Mouse (Mus musculus): ENCODE measurements around the gene Ramp1.

Gene Ramp1

DNA sequence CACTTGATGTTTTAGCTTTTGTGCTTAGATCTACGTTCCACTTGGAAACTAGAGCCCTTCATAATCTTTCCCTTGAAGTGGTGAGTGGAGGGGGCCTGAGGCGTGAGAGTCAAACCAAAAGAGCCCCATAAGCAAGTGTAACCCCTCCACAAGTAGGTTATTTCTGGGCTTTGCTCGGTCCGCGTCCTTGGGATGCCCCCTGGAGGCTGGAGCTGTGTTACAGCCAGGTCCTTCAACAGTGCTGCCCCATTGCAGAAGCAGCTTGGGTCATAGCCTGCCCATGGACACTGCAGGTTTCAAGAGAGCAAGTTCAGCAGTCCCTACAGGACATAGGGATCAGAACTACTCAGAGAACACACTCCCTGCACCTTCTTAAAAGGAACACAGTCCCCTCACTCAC lies 59.5 kb downstream of the Ramp1 start:
- DNase-seq (ENCODE audit: low read depth, low spot score): no peak

DNA sequence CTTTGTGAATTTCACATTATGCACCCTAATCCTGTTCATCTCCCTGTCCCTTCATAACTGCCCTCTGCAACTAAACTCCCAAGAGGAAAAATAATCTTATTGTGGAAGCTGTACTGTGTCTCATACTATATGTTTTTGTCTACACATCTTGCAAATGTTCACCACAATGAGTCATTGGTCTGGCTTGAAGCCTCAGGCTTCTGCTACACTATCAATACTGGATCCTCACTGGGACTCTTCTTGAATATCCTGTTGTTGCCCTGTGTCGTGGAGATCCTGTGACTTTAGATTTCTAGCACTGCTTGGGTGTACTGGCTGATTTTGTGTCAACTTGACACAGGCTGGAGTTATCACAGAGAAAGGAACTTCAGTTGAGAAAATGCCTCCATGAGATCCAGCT lies 60.2 kb downstream of the Ramp1 start:
- no peak for DNase-seq (ENCODE audit: low read depth, low spot score)

DNA sequence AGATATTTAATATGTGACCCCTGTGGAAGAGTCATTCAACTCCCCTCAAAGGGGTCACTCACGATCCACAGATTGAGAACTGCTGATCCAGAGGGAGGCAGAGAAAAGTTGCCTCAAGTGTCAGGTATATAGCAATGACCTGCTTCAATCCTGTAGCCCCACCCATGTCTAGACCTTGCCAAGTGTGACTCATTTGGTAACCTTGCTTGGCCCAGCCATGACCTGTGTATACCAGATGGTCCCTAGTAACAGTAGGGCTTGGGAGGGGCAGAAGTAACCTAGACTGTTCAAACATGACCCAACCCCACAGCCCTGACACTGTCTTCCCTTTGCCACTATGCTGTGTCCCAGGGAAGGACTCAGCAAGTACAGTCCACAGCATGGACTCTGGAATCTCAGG lies 61.1 kb downstream of the Ramp1 start:
- no peak for DNase-seq (ENCODE audit: low read depth, low spot score)

DNA sequence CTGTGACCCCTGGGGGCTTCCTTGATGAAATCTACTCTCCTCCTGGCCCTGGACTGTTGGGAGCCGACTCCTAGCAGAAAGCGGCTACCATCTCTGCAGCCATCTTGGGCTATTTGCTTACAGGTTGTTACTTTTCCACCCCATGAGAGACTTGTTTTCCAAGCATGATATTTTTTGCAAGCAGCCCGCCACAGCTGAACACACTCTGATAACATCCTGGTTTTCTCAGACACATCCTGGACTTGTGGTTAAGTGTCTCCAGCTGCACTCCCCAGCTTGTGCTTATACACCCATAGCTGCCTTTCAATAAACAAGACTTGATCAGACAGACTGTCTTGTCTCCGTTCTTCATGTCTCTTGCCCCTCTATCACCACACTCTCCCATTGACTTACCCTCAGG lies 61.6 kb downstream of the Ramp1 start:
- DNase-seq (ENCODE audit: low read depth, low spot score): no peak

- no peak for DNase-seq (ENCODE audit: low read depth, low spot score)
Observed at GRCm38 (mm10) chr1:91248242-91248641, 68.6 kb downstream of the Ramp1 start.

GRCm38 (mm10) chr1:91248970-91249369 lies 69.3 kb downstream of the Ramp1 start:
- DNase-seq (ENCODE audit: low read depth, low spot score): no peak

GRCm38 (mm10) chr1:91249564-91250414 lies 70.2 kb downstream of the Ramp1 start, which contains the start of gene Ube2f:
Ube2f (plus strand) TSS chr1:91250304.
- peak; percentile 96 for DNase-seq (ENCODE audit: low read depth, low spot score)

DNA sequence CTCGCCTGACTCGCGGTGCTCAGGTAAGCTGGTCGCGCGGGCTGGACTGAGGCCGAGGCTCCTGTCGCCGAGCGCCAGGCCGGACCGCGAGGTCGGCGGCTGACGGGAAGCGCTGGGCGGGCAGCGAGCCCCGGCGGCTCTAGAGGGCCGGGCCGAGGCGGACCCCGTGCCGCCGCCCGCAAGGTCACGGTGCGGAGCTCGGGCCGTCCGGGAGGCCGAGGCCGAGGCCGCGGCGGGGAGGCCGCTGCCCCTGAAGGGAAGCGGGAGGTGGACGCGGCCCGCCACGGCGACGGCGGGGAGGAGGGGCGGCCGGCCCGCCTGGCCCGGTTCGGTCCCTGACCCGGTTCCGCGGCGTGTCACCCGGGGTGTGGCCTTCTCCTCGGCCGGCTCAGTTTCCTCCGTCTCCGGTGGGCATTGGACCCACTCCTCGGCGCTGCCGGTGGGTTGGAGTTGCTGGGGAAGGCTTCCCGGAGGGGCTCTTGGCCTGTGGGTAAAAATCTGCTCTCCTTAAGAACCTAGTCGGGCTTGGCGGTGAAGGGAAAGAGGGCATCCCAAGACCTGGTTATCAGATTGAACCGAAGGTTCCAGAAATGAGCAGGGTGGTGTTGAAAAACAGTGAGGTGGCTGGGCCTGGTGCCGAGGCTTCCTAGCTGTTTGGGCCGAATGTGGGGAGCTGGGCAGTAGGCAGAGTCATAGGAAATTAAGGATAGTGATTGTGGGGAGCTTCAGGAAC lies 71.0 kb downstream of the Ramp1 start:
- DNase-seq (ENCODE audit: low read depth, low spot score): no peak

DNA sequence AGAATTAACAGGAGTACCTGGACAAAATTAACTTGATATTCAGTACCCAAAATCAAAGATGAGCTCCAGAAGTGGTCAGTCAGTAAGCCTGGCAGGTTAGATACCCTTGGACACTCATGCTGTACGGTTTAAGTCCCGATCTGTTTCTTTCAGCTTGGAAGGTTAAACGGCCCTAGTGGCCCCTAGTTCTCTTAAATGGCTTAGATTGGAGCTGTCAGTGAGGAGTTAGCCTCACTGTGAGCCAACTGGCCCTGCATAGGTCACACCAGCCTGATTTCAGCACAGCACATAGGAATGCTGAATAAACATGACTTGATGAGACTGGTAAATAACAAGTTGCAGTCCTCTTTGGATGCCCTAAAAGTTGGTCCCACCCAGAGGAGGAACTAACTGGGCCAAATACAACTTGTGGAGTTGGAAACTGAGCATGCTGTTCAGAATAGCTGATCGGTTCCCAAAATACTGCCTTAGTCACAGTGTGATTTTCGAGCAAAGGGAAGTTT lies 71.6 kb downstream of the Ramp1 start:
- DNase-seq (ENCODE audit: low read depth, low spot score): no peak

- no peak for DNase-seq (ENCODE audit: low read depth, low spot score)
Observed at GRCm38 (mm10) chr1:91251927-91252326, 72.3 kb downstream of the Ramp1 start.

GRCm38 (mm10) chr1:91257918-91258317 lies 78.3 kb downstream of the Ramp1 start:
- no peak for DNase-seq (ENCODE audit: low read depth, low spot score)

GRCm38 (mm10) chr1:91259794-91260193 lies 80.2 kb downstream of the Ramp1 start:
- DNase-seq (ENCODE audit: low read depth, low spot score): no peak

DNA sequence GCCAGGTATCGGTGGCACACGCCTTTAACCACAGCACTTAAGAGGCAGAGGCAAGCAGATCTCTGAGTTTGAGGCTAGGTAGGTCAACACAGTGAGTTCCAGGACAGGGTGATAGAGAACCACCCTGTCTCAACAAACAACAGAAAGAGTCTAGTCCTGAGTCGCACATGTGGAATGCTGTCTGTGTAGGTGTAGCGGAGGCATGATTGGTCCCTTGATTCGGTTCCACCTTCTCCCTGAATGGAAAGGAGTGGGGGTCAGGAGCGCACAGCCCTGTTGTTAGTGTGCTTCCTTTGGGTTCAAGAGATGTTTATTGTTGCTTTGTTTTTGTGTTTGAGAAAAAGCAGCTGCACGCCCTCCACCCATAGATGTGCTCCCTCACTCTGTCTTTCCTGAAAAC lies 82.9 kb downstream of the Ramp1 start:
- DNase-seq (ENCODE audit: low read depth, low spot score): no peak

DNA sequence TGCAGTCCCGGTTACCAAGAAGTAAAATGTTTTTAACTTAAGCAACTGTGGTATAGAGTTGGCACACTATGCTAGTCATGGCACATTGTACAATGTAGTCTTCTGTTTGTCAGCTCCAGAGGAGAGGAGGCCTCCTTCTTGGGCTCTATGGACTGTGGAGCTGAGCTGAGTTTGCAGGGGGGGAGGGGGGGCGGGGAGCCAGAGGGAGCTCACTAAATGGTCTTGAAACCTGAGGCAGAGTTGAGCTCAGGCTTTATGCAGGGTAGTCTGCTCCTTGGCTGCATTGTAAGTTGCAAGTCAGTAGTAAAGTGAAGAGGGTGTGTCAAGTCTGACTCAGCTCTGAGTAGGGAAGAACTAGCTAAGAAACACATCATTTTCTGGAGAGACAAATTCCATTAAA lies 92.6 kb downstream of the Ramp1 start:
- DNase-seq (ENCODE audit: low read depth, low spot score): no peak

Data from brain, embryonic 18.5 days (tissue).